Mouse (Mus musculus) forebrain, embryonic 10.5 days (tissue): ENCODE measurements around the gene Hist1h2bg. TPM values are rescaled to one million over a fixed set of nuclear protein-coding genes. Genes with fewer than 3 reads are reported as not detected.
"Not testable (repeated sequence)": the region's sequence is repeated elsewhere in the genome, so short reads cannot be mapped to it uniquely, and the experiment has no call there.

Source experiments
- DNase-seq: peaks from one replicate; pipeline ENCODE4 v3.0.0-alpha.2; 2017; ENCODE audit warnings: low spot score; ENCODE audit errors: extremely low spot score
- H3K27ac ChIP-seq: fragments of 300-500 bp; sonication (generic); 2 replicates; pipeline ENCODE4 v1.5.1; 2016; ENCODE audit warnings: mild to moderate bottlenecking
- H3K27me3 ChIP-seq: fragments of 300-500 bp; sonication (generic); 2 replicates; pipeline ENCODE4 v1.6.1; 2016; ENCODE audit warnings: mild to moderate bottlenecking; ENCODE audit not compliant: poor library complexity, severe bottlenecking
- H3K36me3 ChIP-seq: fragments of 300-500 bp; sonication (generic); replicated peaks from 2 replicates; pipeline ENCODE4 v1.6.1; 2016; ENCODE audit warnings: mild to moderate bottlenecking, moderate library complexity
- H3K4me1 ChIP-seq: fragments of 300-500 bp; sonication (generic); 2 replicates; pipeline ENCODE4 v1.6.1; 2016
- H3K4me3 ChIP-seq: fragments of 300-500 bp; sonication (generic); 2 replicates; pipeline ENCODE4 v1.5.1; 2016; ENCODE audit warnings: mild to moderate bottlenecking, moderate library complexity
- H3K9me3 ChIP-seq: fragments of 300-500 bp; sonication (generic); 2 replicates; pipeline ENCODE4 v1.6.1; 2016; ENCODE audit warnings: mild to moderate bottlenecking, moderate library complexity
- WGBS: fragments of 180-500 bp; shearing (Covaris S2); methylation state at CpG from one replicate; pipeline ENCODE4 v1.1.7; 2016; 5-methylcytosine and 5-hydroxymethylcytosine counted together
- polyA plus RNA-seq: library from polyadenylated mRNA; unstranded; fragments of >200 nt; fragmentation: Nextera tagmentation; extraction: Ambion mirVana; gene quantifications from 2 replicates; pipeline ENCODE4 v1.2.1, GENCODE M21; 2016

The Hist1h2bg gene
- polyA plus RNA-seq, 1 experiment from 2014 or later: 6.7 TPM

DNA sequence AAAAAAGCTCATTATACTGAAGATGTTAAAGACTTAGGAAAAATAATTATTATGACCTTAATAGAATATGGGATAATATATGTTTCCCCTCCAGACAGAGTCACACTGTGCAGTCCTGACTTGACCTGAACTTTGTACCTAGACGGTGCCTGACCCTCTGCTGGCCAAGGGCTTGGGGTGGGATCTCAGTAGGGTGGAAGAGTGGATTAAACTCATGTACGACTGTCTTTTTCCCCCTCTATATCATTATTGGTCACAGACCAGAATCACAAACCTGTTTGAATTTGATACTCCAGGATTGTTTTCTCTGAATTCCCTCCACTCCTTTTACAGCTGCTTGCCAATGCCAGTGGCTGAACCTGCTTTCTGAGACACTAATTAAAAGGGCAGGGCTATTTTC lies 10.5 kb upstream of the Hist1h2bg start:
- WGBS: 15% methylated on average over 2 of the region's 2 CpGs
- DNase-seq: peak; percentile 33
- not testable (repeated sequence) for H3K27me3 ChIP-seq, H3K36me3 ChIP-seq, H3K9me3 ChIP-seq
- Histone ChIP-seq H3K4me1 (peaks cover 18% of the 10 kb centered on the region), H3K27ac (peak overlapping the region; percentile 82), H3K4me3 (peak overlapping the region; percentile 30; the same call in 1 of the 2 replicates)

DNA sequence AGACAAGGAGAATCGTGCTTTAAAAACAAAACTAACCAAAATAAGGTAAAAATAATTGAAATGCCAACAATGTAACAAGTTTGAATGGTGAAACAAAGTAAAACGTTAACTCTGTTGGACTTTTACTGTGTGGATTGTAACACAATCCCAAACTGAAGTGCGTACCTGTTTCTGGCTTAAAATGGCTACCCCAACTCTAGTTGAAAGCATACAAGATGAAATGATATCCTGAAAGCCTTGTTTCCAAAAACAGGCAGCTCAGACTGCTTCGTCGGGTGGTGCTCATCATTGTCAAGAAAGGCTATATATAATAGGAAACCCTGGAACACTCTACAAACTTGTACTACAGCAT lies 9.7 kb upstream of the Hist1h2bg start:
- peak overlapping the region; percentile 98 for H3K27ac ChIP-seq
- WGBS: 0% methylated on average over 2 of the region's 5 CpGs
- not testable (repeated sequence) for H3K9me3 ChIP-seq, H3K27me3 ChIP-seq, H3K36me3 ChIP-seq, DNase-seq
- H3K4me3 ChIP-seq: peak overlapping the region; percentile 54
- peaks cover 16% of the 10 kb centered on the region for H3K4me1 ChIP-seq

DNA sequence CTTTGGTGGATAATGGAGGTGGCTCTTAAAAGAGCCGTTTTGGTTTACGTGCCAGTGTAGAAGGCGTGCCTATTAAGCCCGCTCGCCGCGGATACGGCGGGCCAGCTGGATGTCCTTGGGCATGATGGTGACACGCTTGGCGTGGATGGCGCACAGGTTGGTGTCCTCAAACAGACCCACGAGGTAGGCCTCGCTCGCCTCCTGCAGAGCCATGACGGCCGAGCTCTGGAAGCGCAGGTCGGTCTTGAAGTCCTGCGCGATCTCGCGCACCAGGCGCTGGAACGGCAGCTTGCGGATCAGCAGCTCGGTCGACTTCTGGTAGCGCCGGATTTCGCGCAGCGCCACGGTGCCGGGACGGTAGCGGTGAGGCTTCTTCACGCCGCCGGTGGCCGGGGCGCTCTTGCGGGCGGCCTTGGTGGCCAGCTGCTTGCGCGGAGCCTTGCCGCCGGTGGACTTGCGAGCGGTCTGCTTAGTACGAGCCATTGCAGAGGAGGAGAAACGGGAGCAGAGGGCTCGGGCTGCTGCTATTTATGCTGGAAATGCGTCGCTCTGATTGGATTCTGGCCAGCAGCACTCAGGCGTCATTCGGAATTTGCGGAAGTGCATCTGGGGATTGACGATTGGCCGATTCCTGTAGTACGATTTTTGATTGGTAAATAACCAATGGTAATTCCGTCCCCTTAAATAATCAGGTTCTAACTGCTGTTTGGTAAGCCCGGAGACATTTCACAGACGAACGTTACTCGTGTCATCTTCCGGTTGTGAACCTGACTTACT lies 9.1 kb upstream of the Hist1h2bg start, which contains the start of gene Hist1h3e:
Gene Hist1h3e, minus strand, starts transcription at position 487 of the 777 bp plus-strand sequence.
- not testable (repeated sequence) for H3K36me3 ChIP-seq, H3K27me3 ChIP-seq, H3K9me3 ChIP-seq
- H3K4me3 ChIP-seq: peak within 1 kb of the TSS; percentile 54
- peaks cover 11% of the 10 kb centered on the region for H3K4me1 ChIP-seq
- DNase-seq: peak; percentile 94
- WGBS: under 1% methylated on average over 60 of the region's 67 CpGs
- peak within 1 kb of the TSS; percentile 98 for H3K27ac ChIP-seq

DNA sequence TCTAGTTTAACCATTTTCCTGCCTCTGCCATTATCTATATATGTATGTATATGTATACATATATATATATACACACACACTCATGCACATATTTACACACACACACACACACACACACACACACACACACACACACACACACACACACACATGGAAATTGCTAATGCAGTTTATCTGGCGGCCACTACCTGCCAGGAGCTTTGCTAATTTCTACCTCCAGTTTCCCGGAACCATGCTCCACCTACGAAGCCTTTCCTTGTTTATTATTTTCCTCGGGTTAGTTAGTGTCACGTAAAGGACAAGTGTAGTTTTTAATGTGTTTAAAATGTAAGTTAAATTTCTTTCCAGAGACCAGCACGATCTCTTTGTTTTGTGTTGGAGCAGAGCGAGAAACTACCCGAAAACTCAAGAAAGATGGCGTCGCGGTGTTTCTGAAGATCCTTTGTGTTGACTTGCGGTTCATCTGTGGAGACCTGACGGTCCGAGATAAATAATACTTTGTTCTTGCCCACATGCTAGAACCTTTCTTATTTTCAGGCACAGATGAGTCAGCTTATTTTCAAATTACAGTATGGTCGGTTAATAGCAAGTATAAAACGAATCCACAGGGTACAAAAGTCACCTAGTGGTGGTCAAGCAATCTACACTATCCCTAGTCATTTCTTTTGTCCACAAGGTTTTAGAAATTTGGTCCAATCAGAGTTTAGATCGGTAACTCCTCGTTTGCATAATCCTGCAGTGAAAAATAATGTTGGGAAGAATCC lies 8.3 kb upstream of the Hist1h2bg start:
- Histone ChIP-seq H3K4me3 (peak overlapping the region; percentile 54), H3K27ac (peak overlapping the region; percentile 98), H3K27me3 (no peaks in the 10 kb centered on the region), H3K36me3 (no peaks in the 10 kb centered on the region), H3K4me1 (peaks cover 9% of the 10 kb centered on the region; the same call in 1 of the 2 replicates), H3K9me3 (no peaks in the 10 kb centered on the region)
- WGBS: 3% methylated on average over 18 of the region's 18 CpGs
- DNase-seq: peak; percentile 50

DNA sequence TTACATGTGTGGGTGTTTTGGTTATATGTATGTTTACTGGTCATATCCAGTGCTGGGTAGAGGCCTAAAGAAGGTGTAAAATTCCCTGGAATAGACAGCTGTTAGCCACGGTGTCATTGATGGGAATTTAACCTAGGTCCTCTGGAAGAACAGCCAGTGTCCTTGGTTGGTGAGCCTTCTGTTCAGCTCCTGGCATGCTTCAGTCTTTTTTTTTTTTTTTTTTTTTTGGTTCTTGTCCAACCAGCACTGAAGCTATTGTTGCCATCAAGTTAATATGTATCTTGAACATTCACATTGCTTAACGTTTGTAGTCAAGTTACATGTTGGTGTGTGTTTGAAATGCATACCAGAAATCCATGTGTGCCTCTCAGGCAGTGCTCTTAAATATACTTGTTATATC lies 6.7 kb upstream of the Hist1h2bg start:
- no peaks in the 10 kb centered on the region for H3K36me3 ChIP-seq
- H3K4me3 ChIP-seq: no peak overlapping the region
- peaks cover 10% of the 10 kb centered on the region for H3K4me1 ChIP-seq
- H3K27me3 ChIP-seq: no peaks in the 10 kb centered on the region
- H3K27ac ChIP-seq: peak overlapping the region; percentile 98
- 92% methylated on average over 2 of the region's 2 CpGs for WGBS
- no peaks in the 10 kb centered on the region for H3K9me3 ChIP-seq
- no peak for DNase-seq

DNA sequence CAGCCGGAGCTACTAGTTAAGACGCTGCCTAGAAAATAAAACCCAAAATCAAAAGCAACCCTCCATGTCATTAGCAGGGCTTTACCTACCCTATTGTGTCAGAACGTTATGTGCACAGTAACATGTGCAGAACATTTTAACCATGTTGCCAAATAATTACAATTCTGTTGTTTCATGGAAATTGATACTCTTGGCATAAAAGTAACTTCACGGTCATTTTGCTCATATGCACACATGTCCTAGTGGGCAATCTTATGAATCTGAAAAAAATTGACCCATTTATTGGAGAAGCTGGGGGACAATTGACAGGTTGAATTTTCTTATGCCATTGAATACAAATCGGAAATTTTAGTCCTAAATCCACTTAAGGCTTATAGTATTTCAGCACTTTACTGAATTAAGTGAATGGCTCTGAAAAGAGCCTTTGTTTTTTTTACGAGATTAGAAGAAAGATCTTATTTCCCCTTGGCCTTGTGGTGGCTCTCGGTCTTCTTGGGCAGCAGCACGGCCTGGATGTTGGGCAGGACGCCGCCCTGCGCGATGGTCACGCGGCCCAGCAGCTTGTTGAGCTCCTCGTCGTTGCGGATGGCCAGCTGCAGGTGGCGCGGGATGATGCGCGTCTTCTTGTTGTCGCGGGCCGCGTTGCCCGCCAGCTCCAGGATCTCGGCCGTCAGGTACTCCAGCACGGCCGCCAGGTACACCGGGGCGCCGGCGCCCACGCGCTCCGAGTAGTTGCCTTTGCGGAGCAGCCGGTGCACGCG lies 755 bp upstream of the Hist1h2bg start:
- Histone ChIP-seq H3K4me3 (peak overlapping the region; percentile 55), H3K4me1 (peaks cover 26% of the 10 kb centered on the region), H3K27ac (peak overlapping the region; percentile 98)
- H3K36me3 ChIP-seq, H3K9me3 ChIP-seq, DNase-seq, H3K27me3 ChIP-seq: not testable (repeated sequence)
- 2% methylated on average over 22 of the region's 41 CpGs for WGBS

DNA sequence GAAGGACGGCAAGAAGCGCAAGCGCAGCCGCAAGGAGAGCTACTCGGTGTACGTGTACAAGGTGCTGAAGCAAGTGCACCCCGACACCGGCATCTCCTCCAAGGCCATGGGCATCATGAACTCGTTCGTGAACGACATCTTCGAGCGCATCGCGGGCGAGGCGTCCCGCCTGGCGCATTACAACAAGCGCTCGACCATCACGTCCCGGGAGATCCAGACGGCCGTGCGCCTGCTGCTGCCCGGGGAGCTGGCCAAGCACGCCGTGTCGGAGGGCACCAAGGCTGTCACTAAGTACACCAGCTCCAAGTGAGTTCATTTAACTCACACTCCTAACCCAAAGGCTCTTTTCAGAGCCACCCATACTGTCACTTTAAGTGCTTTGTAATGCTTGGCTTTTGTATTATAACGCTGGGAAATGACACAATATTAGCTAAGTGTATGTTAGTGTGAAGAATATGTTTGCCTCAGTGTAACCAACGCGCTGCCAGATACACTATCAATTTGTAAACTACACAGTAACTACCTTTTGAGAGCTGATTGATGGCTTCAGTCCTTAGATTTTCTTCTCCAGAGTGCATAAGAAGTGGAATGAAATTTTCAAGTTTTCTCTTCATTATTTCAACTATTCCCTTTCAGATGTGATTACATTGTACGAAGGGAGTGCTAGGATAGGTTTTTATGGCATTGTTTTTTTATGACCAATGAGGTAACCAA lies 465 bp downstream of the Hist1h2bg start:
- DNase-seq: peak; percentile 20
- peaks cover 33% of the 10 kb centered on the region for H3K4me1 ChIP-seq
- H3K9me3 ChIP-seq, H3K27me3 ChIP-seq, H3K36me3 ChIP-seq: not testable (repeated sequence)
- H3K4me3 ChIP-seq: peak overlapping the region; percentile 55
- WGBS: under 1% methylated on average over 13 of the region's 34 CpGs
- peak overlapping the region; percentile 98 for H3K27ac ChIP-seq

DNA sequence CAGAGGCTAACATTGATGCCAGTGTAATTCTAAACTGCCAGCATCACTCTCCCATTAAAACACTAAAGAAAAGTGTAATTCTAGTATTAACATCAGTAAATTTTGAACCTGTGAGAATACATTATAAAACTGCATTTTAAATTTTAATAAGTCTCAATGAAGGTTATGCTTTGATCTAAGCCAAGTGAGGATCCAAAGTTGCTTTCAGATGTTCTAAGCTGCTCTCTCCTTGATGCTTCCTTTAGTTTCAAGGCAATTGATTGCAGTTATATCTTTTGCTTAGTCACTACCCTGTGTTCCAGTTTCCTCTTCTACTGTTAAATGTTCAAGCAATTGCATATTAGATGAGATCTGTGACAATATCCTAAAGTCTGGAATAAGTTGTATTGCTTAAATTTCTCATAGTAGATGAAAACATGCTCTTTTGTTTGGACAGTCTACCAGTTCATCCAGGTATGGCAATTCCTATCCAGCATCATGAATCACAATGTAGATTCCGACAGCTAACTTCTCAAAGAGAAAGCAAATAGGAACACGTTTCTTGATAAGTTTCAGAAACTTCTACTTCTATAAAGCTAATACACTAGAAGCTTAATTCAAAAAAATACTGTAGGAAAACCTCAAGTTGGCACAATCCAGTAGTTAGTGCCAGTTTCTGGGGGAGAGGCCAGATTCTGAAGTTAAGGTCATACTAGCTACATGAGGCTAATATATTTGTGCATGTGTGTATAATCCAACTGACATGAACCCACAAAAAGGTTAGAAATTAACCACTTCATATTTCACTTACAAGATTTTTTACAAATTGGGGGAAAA lies 1.2 kb downstream of the Hist1h2bg start:
- Histone ChIP-seq H3K27me3 (no peaks in the 10 kb centered on the region), H3K4me3 (peak overlapping the region; percentile 55), H3K36me3 (no peaks in the 10 kb centered on the region), H3K4me1 (peaks cover 40% of the 10 kb centered on the region), H3K27ac (peak overlapping the region; percentile 93), H3K9me3 (no peaks in the 10 kb centered on the region)
- DNase-seq: no peak
- 43% methylated on average over 2 of the region's 2 CpGs for WGBS

DNA sequence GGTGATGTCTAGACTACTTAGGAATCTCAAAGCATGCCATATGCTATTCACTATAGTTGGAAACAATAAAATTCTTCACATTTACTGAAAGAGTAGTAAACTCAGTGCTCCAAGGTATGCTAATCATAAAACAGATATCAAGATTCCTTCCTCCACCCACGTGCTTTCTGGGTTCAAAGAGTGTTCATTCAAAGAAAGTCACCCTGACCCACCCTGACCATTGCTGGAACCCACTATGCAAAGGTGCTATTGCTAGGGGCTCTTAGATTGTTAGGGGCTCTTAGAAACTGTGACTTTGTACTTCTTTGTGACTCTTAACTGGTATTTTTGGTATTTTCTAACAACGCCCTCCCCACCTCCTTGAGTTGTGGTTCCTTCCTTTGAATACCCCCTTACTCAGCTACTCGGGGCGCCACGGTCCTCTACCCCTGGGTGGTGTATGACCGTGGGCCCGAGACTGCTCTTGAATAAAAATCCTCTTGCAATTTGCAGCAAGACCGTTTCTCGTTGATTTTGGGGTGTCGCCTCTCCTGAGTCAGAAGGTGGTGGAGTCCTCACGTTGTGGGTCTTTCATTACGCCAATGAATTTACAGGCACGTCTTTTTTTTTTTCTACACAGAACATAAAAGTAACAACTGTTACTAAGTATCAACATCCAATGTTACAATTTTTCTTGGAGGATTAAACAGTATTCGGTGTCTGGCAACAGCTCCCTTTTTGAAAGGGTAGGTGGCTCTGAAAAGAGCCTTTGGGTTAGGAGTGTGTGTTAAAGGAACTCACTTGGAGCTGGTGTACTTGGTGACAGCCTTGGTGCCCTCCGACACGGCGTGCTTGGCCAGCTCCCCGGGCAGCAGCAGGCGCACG lies 2.1 kb downstream of the Hist1h2bg start:
- not testable (repeated sequence) for H3K9me3 ChIP-seq, H3K27me3 ChIP-seq, H3K36me3 ChIP-seq
- peak; percentile 21 for DNase-seq
- Histone ChIP-seq H3K4me1 (peaks cover 42% of the 10 kb centered on the region), H3K4me3 (peak overlapping the region; percentile 55), H3K27ac (peak overlapping the region; percentile 93)
- 12% methylated on average over 20 of the region's 20 CpGs for WGBS

DNA sequence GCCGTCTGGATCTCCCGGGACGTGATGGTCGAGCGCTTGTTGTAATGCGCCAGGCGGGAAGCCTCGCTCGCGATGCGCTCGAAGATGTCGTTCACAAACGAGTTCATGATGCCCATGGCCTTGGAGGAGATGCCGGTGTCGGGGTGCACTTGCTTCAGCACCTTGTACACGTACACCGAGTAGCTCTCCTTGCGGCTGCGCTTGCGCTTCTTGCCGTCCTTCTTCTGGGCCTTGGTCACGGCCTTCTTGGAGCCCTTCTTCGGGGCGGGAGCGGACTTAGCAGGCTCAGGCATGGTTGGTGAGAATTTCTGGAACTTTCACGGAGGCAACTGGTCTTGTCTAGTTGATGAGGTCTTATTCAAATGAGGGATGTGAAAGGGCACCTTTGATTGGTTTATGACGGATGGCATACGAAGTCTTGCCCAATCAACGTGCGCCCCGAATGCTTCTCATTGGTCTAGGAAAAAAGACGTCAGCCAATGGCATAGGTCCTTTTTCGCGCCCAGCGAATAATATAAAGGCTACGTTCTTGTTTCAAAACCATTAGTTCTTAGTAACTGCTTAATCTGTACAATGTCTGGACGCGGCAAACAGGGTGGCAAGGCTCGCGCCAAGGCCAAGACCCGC lies 2.8 kb downstream of the Hist1h2bg start, which contains the start of the genes Hist1h2bf and Hist1h2ad:
Gene Hist1h2bf, minus strand, starts transcription at position 299 of the 627 bp plus-strand sequence.
Gene Hist1h2ad, plus strand, starts transcription at position 484 of the 627 bp plus-strand sequence.
- under 1% methylated on average over 42 of the region's 42 CpGs for WGBS
- Histone ChIP-seq H3K4me1 (peaks cover 42% of the 10 kb centered on the region), H3K27ac (peak within 1 kb of the TSS; percentile 95), H3K4me3 (peak within 1 kb of the TSS; percentile 62)
- not testable (repeated sequence) for H3K9me3 ChIP-seq, H3K36me3 ChIP-seq, H3K27me3 ChIP-seq
- peak; percentile 90 for DNase-seq
